Mouse (Mus musculus) CH12.LX (cell line): Measurements from ENCODE around the gene Opcml. TPM values are rescaled to one million over a fixed set of nuclear protein-coding genes. Genes with fewer than 3 reads are reported as not detected.

Source experiments
- DNase-seq: peaks from one replicate; pipeline ENCODE4 v3.0.0-alpha.2; 2013; ENCODE audit errors: extremely low read depth
- H3K27ac ChIP-seq: 2 replicates; pipeline ENCODE4 v1.5.1; 2012; ENCODE audit warnings: low read depth, mild to moderate bottlenecking, control low read depth, moderate library complexity; ENCODE audit not compliant: insufficient read depth
- H3K27me3 ChIP-seq: replicated peaks from 2 replicates; pipeline ENCODE3; 2012; ENCODE audit warnings: inconsistent platforms
- H3K36me3 ChIP-seq, 2 experiments: replicated peaks in 1 of 2; 2 replicates each; pipeline versions ENCODE3 to v1.6.1; 2012; ENCODE audit warnings: inconsistent platforms in 1 of 2, low read length in 1 of 2, mild to moderate bottlenecking in 1 of 2, mixed read lengths in 1 of 2, moderate library complexity in 1 of 2; ENCODE audit not compliant: control insufficient read depth in 1 of 2, insufficient read depth in 1 of 2
- H3K4me1 ChIP-seq, 2 experiments: 2 replicates each; pipeline ENCODE4 v1.6.1; 2012; ENCODE audit warnings: inconsistent platforms in 1 of 2, moderate library complexity in 1 of 2; ENCODE audit not compliant: insufficient read depth in 2 of 2, control insufficient read depth in 1 of 2
- H3K4me2 ChIP-seq: 2 replicates; pipeline ENCODE4 v1.6.1; 2012; ENCODE audit warnings: low read depth, mild to moderate bottlenecking, control low read depth; ENCODE audit not compliant: poor library complexity, insufficient read depth, severe bottlenecking
- H3K4me3 ChIP-seq, 3 experiments: fragments of 150-350 bp in 1 of 3; sonication (generic) in 1 of 3; replicated peaks in 1 of 3; 2 replicates each; pipeline versions ENCODE3 to v1.5.1; 2011 to 2012; ENCODE audit warnings: low read depth in 2 of 3, low read length in 2 of 3, mild to moderate bottlenecking in 2 of 3, moderate library complexity in 2 of 3, control low read depth in 1 of 3, improper control_type of control experiment in 1 of 3, inconsistent platforms in 1 of 3, mixed read lengths in 1 of 3; ENCODE audit not compliant: poor library complexity in 1 of 3
- H3K79me2 ChIP-seq: replicated peaks from 2 replicates; pipeline ENCODE4 v1.6.1; 2012; ENCODE audit warnings: mild to moderate bottlenecking, moderate library complexity; ENCODE audit not compliant: control insufficient read depth, poor library complexity, insufficient read depth, severe bottlenecking; ENCODE audit errors: extremely low read depth
- H3K9ac ChIP-seq: 2 replicates; pipeline ENCODE4 v1.6.1; 2012; ENCODE audit warnings: low read depth, mild to moderate bottlenecking, control low read depth, moderate library complexity; ENCODE audit not compliant: insufficient read depth
- H3K9me3 ChIP-seq: replicated peaks from 2 replicates; pipeline ENCODE3; 2012; ENCODE audit warnings: low read length, inconsistent platforms, mixed read lengths
- EP300 ChIP-seq: IDR thresholded peaks from 2 replicates; pipeline ENCODE4 v1.6.1; 2011; ENCODE audit warnings: low read length, improper control_type of control experiment
- GABPA ChIP-seq: IDR thresholded peaks from 2 replicates; pipeline ENCODE4 v1.6.1; 2012; ENCODE audit warnings: low read depth, low read length, improper control_type of control experiment, inconsistent platforms; ENCODE audit not compliant: insufficient replicate concordance
- HCFC1 ChIP-seq: IDR thresholded peaks from 2 replicates; pipeline ENCODE4 v1.6.1; 2012; ENCODE audit warnings: low read depth, mild to moderate bottlenecking, inconsistent platforms, low read length, improper control_type of control experiment
- JUN ChIP-seq: IDR thresholded peaks from 2 replicates; pipeline ENCODE4 v1.6.1; 2011; ENCODE audit warnings: low read depth, mild to moderate bottlenecking, low read length, improper control_type of control experiment, moderate library complexity; ENCODE audit not compliant: insufficient read depth
- JUND ChIP-seq: conservative IDR thresholded peaks from 2 replicates; pipeline ENCODE4 v1.6.1; 2011; ENCODE audit warnings: low read depth, low read length, improper control_type of control experiment
- MAX ChIP-seq: IDR thresholded peaks from 2 replicates; pipeline ENCODE4 v1.6.1; 2011; ENCODE audit warnings: low read length, improper control_type of control experiment
- MXI1 ChIP-seq: IDR thresholded peaks from 2 replicates; pipeline ENCODE4 v1.6.1; 2011; ENCODE audit warnings: mild to moderate bottlenecking, low read depth, low read length, improper control_type of control experiment
- NELFE ChIP-seq: IDR thresholded peaks from 2 replicates; pipeline ENCODE4 v1.6.1; 2011; ENCODE audit warnings: low read depth, low read length, improper control_type of control experiment
- RAD21 ChIP-seq: IDR thresholded peaks from 2 replicates; pipeline ENCODE4 v1.6.1; 2011; ENCODE audit warnings: low read depth, mild to moderate bottlenecking, low read length, improper control_type of control experiment, moderate library complexity
- SIN3A ChIP-seq: IDR thresholded peaks from 2 replicates; pipeline ENCODE4 v1.6.1; 2012; ENCODE audit warnings: low read length, improper control_type of control experiment, inconsistent platforms
- TCF12 ChIP-seq: IDR thresholded peaks from 2 replicates; pipeline ENCODE4 v1.6.1; 2014; ENCODE audit warnings: low read depth, mild to moderate bottlenecking, inconsistent platforms, low read length, improper control_type of control experiment
- ZC3H11A ChIP-seq: IDR thresholded peaks from 2 replicates; pipeline ENCODE4 v1.6.1; 2012; ENCODE audit warnings: low read depth, mild to moderate bottlenecking, inconsistent platforms, low read length, improper control_type of control experiment
- ZKSCAN1 ChIP-seq: IDR thresholded peaks from 2 replicates; pipeline ENCODE4 v1.6.1; 2012; ENCODE audit warnings: low read depth, inconsistent platforms, low read length, improper control_type of control experiment, borderline replicate concordance
- ZNF384 ChIP-seq: IDR thresholded peaks from 2 replicates; pipeline ENCODE4 v1.6.1; 2012; ENCODE audit warnings: low read depth, low read length, improper control_type of control experiment, inconsistent platforms
- dilution Hi-C: fragments of 300-500 bp; cut with MboI; formaldehyde crosslinking; loops from 2 replicates; pipeline ENCODE4 v1.14.3; 2020; ENCODE audit warnings: low sequenced_read_pairs; ENCODE audit not compliant: extremely low pct_unique_long_range_greater_than_20kb, extremely low pct_ligation_motif_present
- in situ Hi-C: fragments of 300-500 bp; cut with MboI; formaldehyde crosslinking; loops from 3 replicates; pipeline ENCODE4 v1.14.3; 2019; ENCODE audit warnings: low sequenced_read_pairs, low pct_ligation_motif_present, low pct_unique_long_range_greater_than_20kb, mixed read lengths
- polyA plus RNA-seq: library from polyadenylated mRNA; unstranded; fragments of >175 nt; gene quantifications from 2 replicates; pipeline ENCODE4 v1.2.1, GENCODE M21; 2012; ENCODE audit warnings: low read depth; ENCODE audit not compliant: insufficient read length
- total RNA-seq, 2 experiments: library from RNA; depleted of rRNA; stranded (reverse); fragments of 300-350 nt in 1 of 2; fragments of >200 nt in 1 of 2; gene quantifications; 2 replicates each; pipeline ENCODE4 v1.2.3; 2012 to 2014

Gene Opcml
- total and polyA plus RNA-seq, 3 experiments: 0.34 to 0.60 TPM; not detected in 1

GRCm38 (mm10) chr9:28776517-28777503 is 986.2 kb downstream of the Opcml start:
- DNase-seq: no peak
- in situ Hi-C loops: no loop called here
- Histone ChIP-seq H3K36me3 (no peaks in the 10 kb centered on the region), H3K27me3 (no peaks in the 10 kb centered on the region), H3K4me2 (no peak overlapping the region), H3K4me1 (no peaks in the 10 kb centered on the region), H3K4me3 (no peak overlapping the region), H3K79me2 (no peaks in the 10 kb centered on the region), H3K9ac (no peak overlapping the region), H3K9me3 (peaks cover 22% of the 10 kb centered on the region), H3K27ac (no peak overlapping the region)
- dilution Hi-C loops: no loop called here
- no peak for TF ChIP-seq JUND

GRCm38 (mm10) chr9:28783834-28784233 is 993.3 kb downstream of the Opcml start:
- Histone ChIP-seq H3K36me3 (no peaks in the 10 kb centered on the region), H3K9ac (no peak overlapping the region), H3K4me1 (no peaks in the 10 kb centered on the region), H3K4me2 (no peak overlapping the region), H3K27me3 (no peaks in the 10 kb centered on the region), H3K4me3 (no peak overlapping the region), H3K9me3 (peaks cover 3% of the 10 kb centered on the region)
- dilution Hi-C loops: no loop called here
- TF ChIP-seq GABPA (no peak), EP300 (no peak), ZNF384 (no peak), HCFC1 (no peak), MAX (no peak), TCF12 (no peak), JUND (no peak), JUN (no peak), NELFE (no peak), ZC3H11A (no peak), ZKSCAN1 (no peak), MXI1 (no peak), SIN3A (no peak), RAD21 (no peak)
- TF ChIP-seq, all 38 proteins: peak for 0
- no peaks in the 10 kb centered on the region for H3K79me2 ChIP-seq
- no peak overlapping the region for H3K27ac ChIP-seq
- DNase-seq: no peak
- in situ Hi-C loops: no loop called here
